Mouse (Mus musculus) neural tube, embryonic 15.5 days (tissue): ENCODE measurements around the gene Ankrd44. TPM values are rescaled to one million over a fixed set of nuclear protein-coding genes. Genes with fewer than 3 reads are reported as not detected.

Experiments
- ATAC-seq: fragments of 200-750 bp; cut with Nextera tagmentation; 2 replicates; pipeline ENCODE4 v1.8.0; 2017; ENCODE audit warnings: mild to moderate bottlenecking, moderate TSS enrichment, moderate library complexity; ENCODE audit not compliant: low FRiP score
- H3K27ac ChIP-seq: fragments of 300-500 bp; sonication (generic); replicated peaks from 2 replicates; pipeline ENCODE4 v1.5.1; 2015; ENCODE audit warnings: mild to moderate bottlenecking, inconsistent platforms
- H3K27me3 ChIP-seq: fragments of 300-500 bp; sonication (generic); replicated peaks from 2 replicates; pipeline ENCODE4 v1.6.1; 2015; ENCODE audit warnings: inconsistent platforms
- H3K36me3 ChIP-seq: fragments of 300-500 bp; sonication (generic); 2 replicates; pipeline ENCODE4 v1.6.1; 2015; ENCODE audit warnings: inconsistent platforms
- H3K4me1 ChIP-seq: fragments of 300-500 bp; sonication (generic); 2 replicates; pipeline ENCODE4 v1.6.1; 2015; ENCODE audit warnings: inconsistent platforms
- H3K4me2 ChIP-seq: fragments of 300-500 bp; sonication (generic); 2 replicates; pipeline ENCODE4 v1.6.1; 2015; ENCODE audit warnings: inconsistent platforms, mild to moderate bottlenecking, moderate library complexity
- H3K4me3 ChIP-seq: fragments of 300-500 bp; sonication (generic); replicated peaks from 2 replicates; pipeline ENCODE4 v1.5.1; 2015; ENCODE audit warnings: mild to moderate bottlenecking, inconsistent platforms
- H3K9ac ChIP-seq: fragments of 300-500 bp; sonication (generic); replicated peaks from 2 replicates; pipeline ENCODE4 v1.6.1; 2015; ENCODE audit warnings: mild to moderate bottlenecking, inconsistent platforms
- H3K9me3 ChIP-seq: fragments of 300-500 bp; sonication (generic); replicated peaks from 2 replicates; pipeline ENCODE4 v1.6.1; 2016; ENCODE audit warnings: inconsistent platforms
- whole genome bisulfite sequencing: fragments of 180-500 bp; shearing (Covaris S2); methylation state at CpG from one replicate; pipeline ENCODE4 v1.1.7; 2015; ENCODE audit warnings: mixed read lengths; 5-methylcytosine and 5-hydroxymethylcytosine counted together
- polyA plus RNA-seq: library from polyadenylated mRNA; unstranded; fragments of >200 nt; fragmentation: Nextera tagmentation; extraction: Ambion mirVana; gene quantifications from 2 replicates; pipeline ENCODE4 v1.2.1, GENCODE M21; 2015

The Ankrd44 gene
- polyA plus RNA-seq, 1 experiment from 2014 or later = 21.4 TPM

GRCm38 (mm10) chr1:54824106-54824808 lies 101.9 kb downstream of the Ankrd44 start:
- no peak for ATAC-seq
- Histone ChIP-seq H3K4me3 (no peak overlapping the region), H3K4me1 (peaks cover 10% of the 10 kb centered on the region), H3K4me2 (no peak overlapping the region), H3K9me3 (no peaks in the 10 kb centered on the region), H3K9ac (no peak overlapping the region), H3K27me3 (no peaks in the 10 kb centered on the region), H3K36me3 (no peaks in the 10 kb centered on the region), H3K27ac (no peak overlapping the region)
- WGBS = 59% methylated on average over 14 of the region's 14 CpGs

- Histone ChIP-seq H3K27me3 (no peaks in the 10 kb centered on the region), H3K27ac (no peak overlapping the region), H3K9ac (no peak overlapping the region), H3K4me1 (peaks cover 6% of the 10 kb centered on the region), H3K4me2 (no peak overlapping the region), H3K4me3 (no peak overlapping the region), H3K36me3 (no peaks in the 10 kb centered on the region), H3K9me3 (no peaks in the 10 kb centered on the region)
- 90% methylated on average over 1 of the region's 1 CpGs for WGBS
- ATAC-seq = no peak
Observed at GRCm38 (mm10) chr1:54821797-54822196, 104.4 kb downstream of the Ankrd44 start.

GRCm38 (mm10) chr1:54815206-54815855 lies 110.9 kb downstream of the Ankrd44 start:
- H3K9ac ChIP-seq = no peak overlapping the region
- H3K9me3 ChIP-seq = no peaks in the 10 kb centered on the region
- H3K4me2 ChIP-seq = no peak overlapping the region
- peak; percentile 42; the same call in 1 of the 2 replicates for ATAC-seq
- no peaks in the 10 kb centered on the region for H3K27me3 ChIP-seq
- WGBS = 60% methylated on average over 9 of the region's 9 CpGs
- H3K27ac ChIP-seq = peak overlapping the region; percentile 56; the same call in 1 of the 2 replicates
- no peak overlapping the region for H3K4me3 ChIP-seq
- peaks cover 10% of the 10 kb centered on the region; the same call in 1 of the 2 replicates for H3K4me1 ChIP-seq
- no peaks in the 10 kb centered on the region for H3K36me3 ChIP-seq

- H3K36me3 ChIP-seq = no peaks in the 10 kb centered on the region
- H3K4me2 ChIP-seq = no peak overlapping the region
- no peak overlapping the region for H3K9ac ChIP-seq
- 88% methylated on average over 10 of the region's 10 CpGs for WGBS
- H3K9me3 ChIP-seq = no peaks in the 10 kb centered on the region
- ATAC-seq = no peak
- H3K4me3 ChIP-seq = no peak overlapping the region
- peaks cover 3% of the 10 kb centered on the region; the same call in 1 of the 2 replicates for H3K4me1 ChIP-seq
- no peak overlapping the region for H3K27ac ChIP-seq
- H3K27me3 ChIP-seq = no peaks in the 10 kb centered on the region
Observed at GRCm38 (mm10) chr1:54809811-54810549, 116.2 kb downstream of the Ankrd44 start.

- Histone ChIP-seq H3K27me3 (no peaks in the 10 kb centered on the region), H3K27ac (no peak overlapping the region), H3K4me2 (no peak overlapping the region), H3K4me1 (no peaks in the 10 kb centered on the region), H3K9ac (no peak overlapping the region), H3K9me3 (no peaks in the 10 kb centered on the region), H3K36me3 (no peaks in the 10 kb centered on the region), H3K4me3 (no peak overlapping the region)
- WGBS = 96% methylated on average over 13 of the region's 13 CpGs
- no peak for ATAC-seq
Observed at GRCm38 (mm10) chr1:54809098-54809490, 117.1 kb downstream of the Ankrd44 start.

GRCm38 (mm10) chr1:54808401-54809097 lies 117.6 kb downstream of the Ankrd44 start:
- ATAC-seq = no peak
- Histone ChIP-seq H3K36me3 (no peaks in the 10 kb centered on the region), H3K27ac (no peak overlapping the region), H3K9ac (no peak overlapping the region), H3K4me2 (no peak overlapping the region), H3K4me1 (no peaks in the 10 kb centered on the region), H3K4me3 (no peak overlapping the region), H3K9me3 (no peaks in the 10 kb centered on the region), H3K27me3 (no peaks in the 10 kb centered on the region)
- 86% methylated on average over 4 of the region's 4 CpGs for WGBS

- H3K27ac ChIP-seq = no peak overlapping the region
- no peak overlapping the region for H3K4me3 ChIP-seq
- H3K9ac ChIP-seq = no peak overlapping the region
- H3K36me3 ChIP-seq = no peaks in the 10 kb centered on the region
- H3K9me3 ChIP-seq = no peaks in the 10 kb centered on the region
- ATAC-seq = no peak
- no peak overlapping the region for H3K4me2 ChIP-seq
- 0 out of 2 replicates have a peak, but pooled peaks cover under 1% of the 10 kb centered on the region for H3K4me1 ChIP-seq
- 90% methylated on average over 3 of the region's 3 CpGs for WGBS
- H3K27me3 ChIP-seq = no peaks in the 10 kb centered on the region
Observed at GRCm38 (mm10) chr1:54807832-54808231, 118.4 kb downstream of the Ankrd44 start.

GRCm38 (mm10) chr1:54806116-54806850 lies 119.9 kb downstream of the Ankrd44 start:
- Histone ChIP-seq H3K4me3 (no peak overlapping the region), H3K9me3 (no peaks in the 10 kb centered on the region), H3K27ac (no peak overlapping the region), H3K4me2 (no peak overlapping the region), H3K4me1 (peaks cover 9% of the 10 kb centered on the region; the same call in 1 of the 2 replicates), H3K9ac (no peak overlapping the region), H3K36me3 (no peaks in the 10 kb centered on the region), H3K27me3 (no peaks in the 10 kb centered on the region)
- 93% methylated on average over 2 of the region's 2 CpGs for WGBS
- ATAC-seq = no peak

- Histone ChIP-seq H3K27me3 (no peaks in the 10 kb centered on the region), H3K4me3 (no peak overlapping the region), H3K9me3 (no peaks in the 10 kb centered on the region), H3K36me3 (no peaks in the 10 kb centered on the region), H3K27ac (no peak overlapping the region), H3K4me1 (peaks cover 9% of the 10 kb centered on the region; the same call in 1 of the 2 replicates), H3K9ac (no peak overlapping the region), H3K4me2 (no peak overlapping the region)
- WGBS = 93% methylated on average over 9 of the region's 9 CpGs
- ATAC-seq = no peak
Observed at GRCm38 (mm10) chr1:54804406-54804805, 121.8 kb downstream of the Ankrd44 start.

- ATAC-seq = peak; percentile 30; the same call in 1 of the 2 replicates
- H3K4me2 ChIP-seq = no peak overlapping the region
- WGBS = 61% methylated on average over 11 of the region's 11 CpGs
Observed at GRCm38 (mm10) chr1:54802703-54803102, 123.5 kb downstream of the Ankrd44 start.

GRCm38 (mm10) chr1:54801256-54801655 lies 124.9 kb downstream of the Ankrd44 start:
- Histone ChIP-seq H3K36me3 (no peaks in the 10 kb centered on the region), H3K4me1 (peaks cover 9% of the 10 kb centered on the region; the same call in 1 of the 2 replicates), H3K9me3 (no peaks in the 10 kb centered on the region), H3K27ac (no peak overlapping the region), H3K9ac (no peak overlapping the region), H3K4me3 (no peak overlapping the region), H3K27me3 (no peaks in the 10 kb centered on the region), H3K4me2 (no peak overlapping the region)
- no peak for ATAC-seq
- 63% methylated on average over 3 of the region's 3 CpGs for WGBS

More at GRCm38 (mm10) chr1:54802703-54803102, 123.5 kb downstream of the Ankrd44 start:
- Histone ChIP-seq H3K27me3 (no peaks in the 10 kb centered on the region), H3K36me3 (no peaks in the 10 kb centered on the region), H3K9ac (no peak overlapping the region), H3K9me3 (no peaks in the 10 kb centered on the region), H3K4me1 (peaks cover 9% of the 10 kb centered on the region; the same call in 1 of the 2 replicates), H3K27ac (peak overlapping the region; percentile 6; the same call in 1 of the 2 replicates), H3K4me3 (no peak overlapping the region)
